Mouse (Mus musculus) spleen, postnatal 14 days (tissue): ENCODE measurements around the gene Pcca.

Source experiments
- DNase-seq, 2 experiments: peaks; one replicate each; pipeline ENCODE4 v3.0.0; 2021 to 2022; ENCODE audit warnings: low spot score in 2 of 2

Gene Pcca

GRCm38 (mm10) chr14:122747860-122748842, 214.0 kb downstream of the Pcca start:
- DNase-seq, result no peak

DNA sequence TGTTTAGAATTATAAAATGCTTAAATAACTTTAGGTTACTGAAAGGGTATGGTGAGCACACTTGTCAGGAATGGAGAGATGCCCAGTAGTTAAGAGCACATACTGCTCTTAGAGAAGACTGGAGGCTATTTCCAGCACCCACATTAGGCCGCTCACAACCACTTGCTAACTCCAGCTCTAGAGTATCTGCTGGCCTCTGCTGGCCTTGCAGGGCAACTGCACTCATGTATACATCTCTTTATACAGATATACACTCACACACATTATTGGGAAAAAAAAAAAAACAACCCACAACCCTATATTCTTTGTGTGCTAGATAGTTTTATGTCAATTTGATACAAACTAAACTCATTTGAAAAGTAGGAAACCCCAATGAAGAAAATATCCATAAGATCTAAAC, 217.4 kb downstream of the Pcca start:
- no peak for DNase-seq

DNA sequence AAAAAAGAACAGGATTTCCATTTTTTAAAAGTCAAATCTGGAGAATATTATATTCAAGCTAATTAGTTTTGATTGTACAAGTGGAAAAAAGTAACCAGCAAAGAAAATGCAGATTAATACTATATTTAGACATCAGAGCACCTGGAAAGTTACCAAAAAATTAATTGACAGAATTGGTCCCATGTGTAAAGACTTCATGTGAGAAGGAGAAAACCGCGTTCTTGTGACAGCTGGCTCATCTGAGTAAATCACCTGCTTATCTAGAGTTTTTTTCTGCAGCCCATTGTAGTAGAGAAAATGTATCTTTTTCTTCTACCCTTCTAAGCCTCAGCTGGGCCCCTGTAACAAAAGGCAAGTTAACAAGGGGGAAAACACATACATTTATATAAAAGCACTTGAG, 219.2 kb downstream of the Pcca start:
- DNase-seq, result no peak

DNA sequence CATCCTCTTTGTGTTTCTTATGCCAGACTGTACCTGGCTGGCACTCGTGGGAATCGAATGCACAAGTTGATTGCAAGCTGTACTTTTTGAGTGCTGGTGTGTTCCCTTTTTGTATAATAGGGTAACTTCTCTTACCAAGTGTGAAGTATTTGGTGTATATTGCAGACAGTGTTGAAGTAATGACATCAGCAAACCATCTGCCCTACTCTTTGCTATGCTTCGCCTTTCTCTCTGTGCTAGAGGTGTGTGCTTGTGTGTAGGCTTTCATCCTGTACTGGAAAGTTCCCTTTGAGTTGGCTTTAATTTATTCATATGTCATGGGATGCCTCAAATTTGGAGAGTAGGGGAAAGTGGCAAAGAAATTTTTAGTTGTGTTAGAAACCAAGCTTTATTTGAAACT, 220.2 kb downstream of the Pcca start:
- DNase-seq, result no peak

DNA sequence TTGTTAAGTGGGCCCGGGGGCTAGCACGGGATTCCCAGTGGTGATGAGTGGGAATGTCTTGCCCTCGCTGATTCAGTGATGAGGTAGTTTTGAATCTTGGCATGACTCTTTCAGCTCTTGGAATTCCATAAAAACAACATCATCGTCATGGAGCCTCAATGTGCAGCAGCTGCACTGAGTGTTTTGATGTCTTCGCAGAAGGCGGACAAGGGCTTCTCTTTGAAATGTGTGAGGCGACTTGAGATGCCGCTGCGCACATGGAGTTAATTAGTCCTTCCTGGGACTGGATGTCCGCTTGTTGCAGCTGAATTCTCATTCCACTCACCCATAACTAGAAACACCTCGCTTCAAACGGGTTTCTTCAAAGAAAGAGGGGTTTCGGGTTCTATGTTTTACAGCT, 221.4 kb downstream of the Pcca start:
- DNase-seq, result no peak

DNA sequence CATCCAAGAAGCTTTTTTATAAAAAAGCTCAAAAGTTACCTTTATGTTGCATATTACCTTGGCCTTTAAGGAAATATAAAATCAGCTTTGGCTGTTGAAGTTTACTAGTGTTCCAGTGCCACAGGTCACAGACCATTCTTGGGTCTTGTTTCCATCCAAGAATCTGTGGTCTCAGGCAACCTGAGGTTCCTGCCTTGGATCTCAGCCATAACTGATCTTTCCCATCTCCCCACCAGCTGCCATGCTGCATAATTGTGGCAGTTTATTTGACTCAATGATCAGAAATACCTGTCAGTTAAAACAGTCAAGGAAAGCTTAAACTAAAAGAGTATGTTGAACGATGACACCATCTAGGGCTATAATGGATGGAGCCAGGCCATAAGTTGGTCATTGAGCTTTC, 222.5 kb downstream of the Pcca start:
- DNase-seq, result no peak

DNA sequence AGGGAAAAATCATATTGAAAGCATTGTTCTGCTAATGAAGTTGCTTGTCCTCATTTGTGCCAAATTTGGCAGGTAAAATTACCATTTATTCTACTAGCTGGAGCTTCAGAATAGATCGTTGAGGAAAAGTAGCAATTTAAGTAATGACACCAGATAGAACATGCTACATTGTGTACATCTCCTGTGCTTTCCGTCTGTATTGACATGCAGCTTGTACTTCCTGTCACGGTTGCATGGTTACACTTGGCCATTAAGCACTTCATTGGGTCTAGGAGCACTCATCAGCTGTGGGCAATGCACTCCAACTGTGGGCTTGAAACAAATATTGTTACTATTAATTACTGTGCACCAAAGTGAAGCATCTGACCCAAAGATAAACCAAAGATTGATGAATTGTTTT, 225.8 kb downstream of the Pcca start:
- no peak for DNase-seq

- no peak for DNase-seq
These were observed 226.7 kb downstream of the Pcca start for GRCm38 (mm10) chr14:122760803-122761202.

DNA sequence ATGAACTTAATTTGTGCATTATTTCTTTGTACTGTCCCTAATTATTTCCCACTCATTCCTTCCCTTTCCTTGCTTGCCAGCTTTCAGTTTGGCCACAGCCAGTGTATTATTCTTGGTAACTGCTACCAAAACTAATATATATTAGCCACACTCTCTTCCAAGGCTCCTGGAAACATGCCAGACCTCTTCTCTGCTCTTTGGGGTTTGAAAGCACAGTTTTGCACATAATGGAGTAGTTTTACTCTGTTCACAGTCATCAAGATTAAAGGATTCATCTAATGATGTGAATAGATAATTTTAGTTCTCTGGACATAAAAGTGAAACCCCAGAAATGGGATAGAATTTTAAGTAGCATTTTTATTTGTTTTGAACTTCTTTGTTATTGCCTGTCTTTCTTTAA, 228.5 kb downstream of the Pcca start:
- no peak for DNase-seq

GRCm38 (mm10) chr14:122765951-122766350, 231.8 kb downstream of the Pcca start:
- no peak for DNase-seq

DNA sequence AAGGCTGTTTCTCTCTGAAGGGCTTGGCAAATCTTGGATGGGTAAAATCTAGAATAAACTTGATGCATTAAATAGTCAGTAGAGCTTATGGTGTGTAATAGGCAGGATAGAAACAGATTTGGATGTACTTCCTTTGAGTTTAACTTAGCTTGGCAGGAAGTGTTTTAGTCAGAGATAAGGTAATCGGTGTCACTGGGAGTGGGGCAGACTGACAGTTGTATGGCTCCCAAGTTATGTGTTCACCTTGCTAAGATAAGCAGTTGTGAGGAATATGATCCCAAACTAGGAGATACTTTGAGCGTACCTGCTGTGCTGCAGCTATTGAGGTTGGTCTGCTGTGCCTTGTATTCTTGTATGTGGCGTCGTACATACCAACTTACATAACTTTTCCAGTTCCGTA, 232.3 kb downstream of the Pcca start:
- DNase-seq, result no peak

DNA sequence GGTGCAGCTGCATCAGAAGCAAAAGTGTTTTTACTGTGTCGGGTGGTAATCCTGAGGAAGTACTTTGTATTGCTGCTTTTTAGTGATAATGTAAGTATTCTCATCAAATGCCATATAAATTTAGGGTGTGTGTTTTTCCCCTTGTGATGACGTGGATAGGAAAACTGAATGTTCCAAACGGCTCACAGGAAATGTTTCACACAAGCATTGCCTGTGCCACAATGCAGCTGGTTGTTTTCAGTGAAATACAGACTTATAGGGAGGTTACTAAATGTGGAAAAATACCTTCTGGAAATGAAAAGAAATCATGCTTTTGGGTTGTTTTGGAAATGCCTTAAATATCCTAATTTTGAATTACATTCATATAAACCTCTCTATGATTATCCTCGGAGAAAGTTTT, 250.6 kb downstream of the Pcca start:
- no peak for DNase-seq

- no peak for DNase-seq
These were observed 254.1 kb downstream of the Pcca start for GRCm38 (mm10) chr14:122788199-122788598.

GRCm38 (mm10) chr14:122790111-122790510, 256.0 kb downstream of the Pcca start:
- no peak for DNase-seq

- no peak for DNase-seq
These were observed 259.2 kb downstream of the Pcca start for GRCm38 (mm10) chr14:122793368-122793767.

DNA sequence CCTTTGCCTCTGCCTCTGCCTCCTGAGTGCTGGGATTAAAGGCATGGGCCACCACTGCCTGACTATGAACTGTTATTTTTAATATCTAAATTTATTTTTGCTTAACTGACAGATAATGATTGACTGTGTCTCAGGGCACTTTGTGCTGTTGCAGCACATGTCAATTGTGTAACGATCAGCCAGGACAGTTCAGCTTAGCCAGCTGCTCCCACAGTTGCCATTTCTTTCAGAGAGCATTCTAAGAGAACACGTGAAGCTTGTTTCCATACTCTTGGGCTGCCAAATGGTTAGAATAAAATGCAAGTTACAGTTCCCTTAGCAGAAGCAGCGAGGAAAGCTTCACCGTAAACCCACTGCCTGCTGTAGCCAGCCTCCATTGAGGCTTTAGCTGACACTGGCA, 266.2 kb downstream of the Pcca start:
- no peak for DNase-seq

- no peak for DNase-seq
These were observed 286.9 kb downstream of the Pcca start for GRCm38 (mm10) chr14:122821002-122821401.

DNA sequence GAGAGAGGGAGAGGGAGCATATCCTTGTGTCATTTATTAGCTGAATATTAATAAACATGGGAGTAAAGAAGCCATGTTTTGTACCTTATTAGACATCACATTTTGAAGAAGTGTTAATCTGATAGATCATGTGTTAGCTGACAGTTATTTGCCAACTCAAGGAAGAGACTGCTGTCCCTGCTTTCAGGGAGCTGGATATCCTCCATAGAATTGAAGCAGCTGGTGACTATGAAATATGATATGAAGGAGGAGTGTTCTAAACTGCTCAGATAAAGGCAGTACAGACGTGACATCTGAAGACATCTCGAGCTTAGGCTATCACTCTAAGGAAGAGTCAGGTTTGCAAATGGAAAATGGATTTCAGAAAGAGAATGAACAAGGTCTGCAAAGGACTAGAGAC, 289.7 kb downstream of the Pcca start:
- no peak for DNase-seq

GRCm38 (mm10) chr14:122825464-122825863, 291.3 kb downstream of the Pcca start:
- DNase-seq, result no peak

DNA sequence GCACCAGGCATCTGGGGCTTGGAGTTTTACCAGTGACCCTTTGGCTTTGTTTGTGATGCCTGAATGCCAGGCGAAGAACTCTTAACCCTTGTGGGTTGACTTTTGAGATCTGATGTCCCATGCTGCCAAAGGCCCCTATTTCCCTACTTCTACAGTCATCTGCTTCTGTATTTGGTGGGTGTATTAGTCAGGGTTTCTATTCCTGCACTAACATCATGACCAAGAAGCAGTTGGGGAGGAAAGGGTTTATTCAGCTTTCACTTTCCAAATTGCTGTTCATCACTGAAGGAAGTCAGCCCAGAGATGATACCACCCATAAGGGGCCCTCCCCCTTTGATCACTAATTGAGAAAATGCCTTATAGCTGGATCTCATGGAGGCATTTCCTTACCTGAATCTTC, 296.3 kb downstream of the Pcca start:
- no peak for DNase-seq

- no peak for DNase-seq
These were observed 299.5 kb downstream of the Pcca start for GRCm38 (mm10) chr14:122833666-122834065.

- no peak for DNase-seq
These were observed 300.6 kb downstream of the Pcca start for GRCm38 (mm10) chr14:122834753-122835152.

DNA sequence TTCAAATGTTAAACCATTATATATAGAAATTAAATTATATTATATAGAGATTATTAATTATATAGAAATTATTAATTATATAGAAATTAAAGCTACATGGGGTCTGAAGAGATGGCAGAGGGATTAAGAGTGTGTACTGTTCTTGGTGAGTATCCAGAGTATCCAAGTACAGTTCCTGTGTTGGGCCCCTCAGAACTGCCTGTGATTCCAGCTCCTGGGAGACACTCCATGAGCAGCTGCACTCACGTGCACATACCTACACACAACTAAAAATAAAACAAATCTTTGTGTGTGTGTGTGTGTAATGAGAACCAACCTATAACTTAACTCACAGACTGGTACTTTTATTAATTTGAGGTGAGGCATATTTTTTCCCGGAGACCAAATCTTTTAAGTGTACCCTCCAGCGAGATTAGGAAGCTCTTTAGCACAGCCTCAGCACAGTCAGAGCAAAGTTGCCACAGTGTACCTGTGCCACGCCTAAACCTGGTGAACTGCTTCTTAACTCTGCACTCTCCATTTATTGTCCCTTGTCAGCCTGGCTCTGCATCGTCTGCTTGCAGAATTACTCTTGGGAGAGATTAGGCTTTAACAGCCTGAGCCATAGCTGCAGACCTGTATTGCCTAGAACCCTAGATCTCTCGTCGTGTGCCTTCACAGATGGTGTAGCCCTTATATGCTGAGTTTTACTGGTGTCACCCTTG, 301.5 kb downstream of the Pcca start:
- DNase-seq, result no peak
